Mouse (Mus musculus) midbrain, embryonic 10.5 days (tissue): Measurements from ENCODE around the gene 2300009A05Rik. TPM values are rescaled to one million over a fixed set of nuclear protein-coding genes. Genes with fewer than 3 reads are reported as not detected.

Experiments used
- polyA plus RNA-seq: library from polyadenylated mRNA; unstranded; fragments of >200 nt; fragmentation: Nextera tagmentation; extraction: Ambion mirVana; gene quantifications from 2 replicates; pipeline ENCODE4 v1.2.1, GENCODE M21; 2016

Gene 2300009A05Rik
- polyA plus RNA-seq, 1 experiment from 2014 or later, result 46.4 TPM

Other genes with a start within 250 kb of the 2300009A05Rik start
- 32.9 and 36.1 TPM in 2 replicates for gene Map2k5, start 21.3 kb downstream of the 2300009A05Rik start, polyA plus RNA-seq
- gene Iqch, start 203.2 kb upstream of the 2300009A05Rik start, polyA plus RNA-seq, result 0.10 TPM in 2 replicates
- 53.3 and 54.5 TPM in 2 replicates for gene Aagab, start 203.4 kb upstream of the 2300009A05Rik start, polyA plus RNA-seq